Mouse (Mus musculus): ENCODE measurements around the gene Fcgr4. TPM values are rescaled to one million over a fixed set of nuclear protein-coding genes. Genes with fewer than 3 reads are reported as not detected.
"Not testable (repeated sequence)": the region's sequence is repeated elsewhere in the genome, so short reads cannot be mapped to it uniquely, and the experiment has no call there.

The Fcgr4 gene
- total RNA-seq, 2 experiments from 2014 or later: not detected

DNA sequence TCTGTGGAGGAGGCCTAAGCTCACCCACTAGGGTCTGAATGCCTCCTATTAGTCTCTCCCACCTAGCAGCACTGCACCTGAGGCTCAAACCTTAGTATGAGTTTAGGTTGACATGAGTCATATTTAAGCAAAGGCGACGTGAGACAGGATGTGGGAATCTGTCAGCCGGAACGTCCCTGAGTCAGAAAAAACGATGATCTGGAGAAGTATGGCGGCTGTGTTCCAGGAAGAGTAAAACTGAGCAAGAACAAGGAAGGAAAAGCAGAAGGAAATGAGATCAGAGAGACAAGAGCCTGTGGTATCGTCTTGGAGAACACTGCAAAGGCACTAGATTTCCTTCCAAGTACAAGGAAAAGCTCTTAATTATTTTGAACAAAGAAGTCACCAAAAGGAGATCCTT lies 32.1 kb downstream of the Fcgr4 start:
- DNase-seq (ENCODE audit: low spot score in 2 of 2): no peak

DNA sequence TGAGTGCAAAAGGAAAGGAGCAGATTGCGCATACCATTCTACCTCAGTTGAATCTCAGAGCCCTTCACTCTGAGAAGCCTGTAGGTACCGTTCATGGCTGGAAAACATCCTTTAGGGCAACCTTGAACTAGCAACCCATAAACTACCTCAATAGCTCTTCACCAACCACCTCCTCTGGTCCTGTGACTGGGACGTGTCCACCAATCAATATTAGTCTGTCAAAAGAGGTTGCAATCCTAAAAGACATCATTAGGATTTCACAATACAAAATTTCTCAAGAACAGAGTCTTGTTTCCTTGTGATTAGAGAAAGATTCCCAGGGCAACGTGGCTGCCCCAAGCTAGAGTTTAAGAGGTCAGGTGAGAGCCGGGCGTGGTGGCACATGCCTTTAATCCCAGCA lies 34.6 kb downstream of the Fcgr4 start:
- no peak for DNase-seq (ENCODE audit: low spot score in 2 of 2)

DNA sequence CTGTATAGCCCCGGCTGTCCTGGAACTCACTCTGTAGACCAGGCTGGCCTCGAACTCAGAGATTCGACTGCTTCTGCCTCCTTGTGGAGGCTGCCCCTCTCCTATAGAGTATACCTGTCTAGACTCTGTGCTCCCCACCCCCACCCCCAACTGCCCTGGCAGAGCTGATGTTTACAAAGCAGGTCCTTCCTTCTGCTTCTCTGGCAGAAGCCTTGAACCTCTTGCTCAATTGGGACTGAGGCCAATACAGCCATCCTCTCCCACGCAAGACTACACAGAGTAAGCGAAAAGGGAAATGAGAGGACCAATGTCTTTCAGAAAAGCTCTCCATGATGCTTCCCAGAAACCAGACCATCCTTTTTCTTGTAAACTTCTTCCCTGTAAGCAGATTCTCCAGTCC lies 38.5 kb downstream of the Fcgr4 start:
- DNase-seq (ENCODE audit: low spot score in 2 of 2): no peak

DNA sequence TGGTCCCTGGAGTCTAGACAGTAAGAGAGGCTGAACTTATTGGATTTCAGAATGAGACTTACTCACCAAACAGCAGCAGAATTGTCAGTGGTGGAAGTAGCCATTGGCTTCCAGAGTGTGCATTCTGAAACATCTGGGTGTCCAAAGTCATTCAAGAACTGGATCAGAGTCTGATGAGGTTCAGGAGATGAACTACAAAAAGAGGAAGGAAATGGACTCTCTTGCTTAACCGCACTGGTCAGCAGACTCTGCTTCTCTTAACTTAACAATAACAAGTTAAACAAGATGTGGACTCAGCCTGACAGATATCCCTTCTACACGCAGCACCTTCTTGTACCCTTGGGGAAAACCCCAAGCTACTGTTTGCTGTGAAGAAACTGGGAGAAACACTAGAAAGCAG lies 40.5 kb downstream of the Fcgr4 start:
- DNase-seq (ENCODE audit: low spot score in 2 of 2): no peak

DNA sequence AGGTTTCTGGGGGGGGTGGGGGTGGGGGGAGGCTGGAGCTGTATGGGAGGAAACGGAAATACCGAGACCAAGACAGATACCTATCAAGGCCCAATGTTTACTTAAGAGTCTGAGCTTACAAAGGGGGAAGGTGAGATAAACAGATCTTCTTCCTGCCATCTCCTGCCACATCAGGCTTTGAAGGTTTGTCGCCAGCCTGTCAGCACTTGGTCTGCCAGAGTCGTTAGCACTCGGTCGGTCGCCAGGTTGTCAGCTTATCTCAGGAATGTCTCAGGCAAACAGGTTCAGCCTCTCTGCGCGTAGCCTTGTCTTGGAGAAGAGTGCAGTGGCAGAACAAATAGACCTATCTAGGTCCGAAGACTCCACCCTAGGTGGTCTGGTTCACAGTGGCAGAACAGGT lies 41.7 kb downstream of the Fcgr4 start:
- no peak for DNase-seq (ENCODE audit: low spot score in 2 of 2)

DNA sequence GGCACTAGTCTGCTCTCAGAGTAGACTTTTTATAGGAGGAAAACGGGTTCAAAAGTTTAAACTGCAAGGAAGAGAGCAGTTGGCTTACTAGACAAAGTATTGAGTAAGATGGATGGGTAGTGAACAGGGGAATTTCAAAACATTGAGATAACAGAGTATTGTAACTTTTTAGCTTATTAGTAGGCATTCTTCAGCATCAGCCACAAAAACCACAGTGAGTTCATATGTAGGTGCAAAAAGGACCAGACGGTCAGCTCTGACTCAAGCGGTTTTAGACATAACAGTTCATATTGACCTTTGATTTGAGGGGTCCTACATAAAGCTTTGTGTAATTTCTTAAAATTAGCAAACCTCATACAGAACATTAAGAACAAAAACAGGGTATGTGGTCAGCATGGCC lies 42.8 kb downstream of the Fcgr4 start:
- no peak for DNase-seq (ENCODE audit: low spot score in 2 of 2)

DNA sequence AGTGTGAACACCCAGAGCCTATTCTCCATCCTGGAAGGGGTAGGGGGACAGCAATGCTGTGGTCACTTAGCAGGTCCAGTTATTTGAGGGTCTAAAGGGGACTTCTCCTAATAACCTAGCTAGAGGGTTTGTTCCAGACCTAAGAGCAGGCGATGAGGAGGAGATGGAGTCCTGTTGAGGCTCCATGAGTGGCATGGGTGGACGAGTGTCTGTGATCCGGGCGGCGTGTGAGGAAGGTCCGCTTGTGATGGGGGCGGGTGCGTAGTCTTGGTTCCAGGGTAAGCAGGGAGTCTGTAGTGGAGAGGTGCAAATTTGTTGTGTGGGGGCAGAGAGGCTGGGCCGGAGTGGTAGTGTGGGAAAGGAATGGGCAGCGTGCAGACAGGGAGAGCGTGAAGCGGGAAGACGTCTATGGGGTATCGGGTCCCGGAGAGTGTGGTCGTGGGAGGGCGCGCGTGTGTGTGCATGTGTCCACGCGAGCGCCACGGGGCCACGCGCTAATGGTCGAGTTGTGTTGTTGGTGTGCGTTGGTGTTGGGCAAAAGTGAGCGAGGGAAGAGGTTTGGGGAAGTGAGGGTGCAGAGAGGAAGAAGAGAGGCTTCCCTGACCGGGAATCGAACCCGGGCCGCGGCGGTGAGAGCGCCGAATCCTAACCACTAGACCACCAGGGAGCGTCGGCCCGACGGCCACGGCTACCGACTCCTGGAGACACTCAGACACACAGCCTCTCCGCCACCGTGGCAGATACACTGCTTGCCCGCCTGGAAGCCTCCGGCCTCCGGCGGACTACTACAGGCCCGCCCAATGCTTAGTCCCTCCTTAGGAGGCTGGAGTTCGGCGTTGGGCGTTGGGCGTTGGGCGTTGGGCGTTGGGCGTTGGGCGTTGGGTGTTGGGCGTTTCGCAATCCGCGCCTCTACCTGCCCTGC lies 45.1 kb downstream of the Fcgr4 start:
- peak; percentile 19 to 51 for DNase-seq (ENCODE audit: low spot score in 2 of 2)

DNA sequence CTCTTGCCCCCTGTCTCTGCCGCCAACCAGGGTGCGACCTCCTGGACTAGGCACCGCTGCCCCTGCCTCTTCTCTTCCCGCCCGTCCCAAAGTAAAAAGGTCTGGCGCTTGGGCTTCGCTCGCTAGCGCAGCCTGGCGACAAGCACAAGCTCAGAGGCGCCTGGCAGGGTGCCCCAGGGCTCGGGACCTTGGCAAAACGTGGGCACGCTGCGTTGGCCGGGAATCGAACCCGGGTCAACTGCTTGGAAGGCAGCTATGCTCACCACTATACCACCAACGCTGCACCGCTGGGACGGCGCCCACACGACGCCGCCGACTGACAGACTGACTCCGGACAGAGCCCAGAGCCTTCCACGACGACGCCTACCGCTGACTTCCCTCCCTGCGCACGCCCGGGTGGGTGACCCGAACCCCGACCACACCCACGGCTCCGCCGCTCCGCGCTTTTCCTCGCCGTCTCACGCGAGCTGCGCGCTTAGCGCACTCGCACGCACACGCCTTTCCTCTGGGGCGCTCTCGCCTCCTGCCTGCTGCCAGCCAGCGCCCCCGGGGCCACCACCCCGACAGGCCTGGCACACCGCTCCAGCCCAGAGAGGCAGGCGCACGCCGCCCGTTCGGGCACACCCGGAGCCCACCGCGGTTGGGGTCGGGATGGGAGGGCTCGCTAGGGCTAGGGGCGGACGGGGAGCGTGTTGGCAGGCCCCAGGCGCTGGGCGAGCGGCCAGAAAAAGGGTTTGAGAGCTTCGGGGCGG lies 45.9 kb downstream of the Fcgr4 start, which contains the start of gene Fcgr3:
Gene Fcgr3 (minus strand): TSS at position 445 of the 752 bp plus-strand sequence.
- DNase-seq (ENCODE audit: low spot score in 2 of 2): peak; percentile 63 to 78

DNA sequence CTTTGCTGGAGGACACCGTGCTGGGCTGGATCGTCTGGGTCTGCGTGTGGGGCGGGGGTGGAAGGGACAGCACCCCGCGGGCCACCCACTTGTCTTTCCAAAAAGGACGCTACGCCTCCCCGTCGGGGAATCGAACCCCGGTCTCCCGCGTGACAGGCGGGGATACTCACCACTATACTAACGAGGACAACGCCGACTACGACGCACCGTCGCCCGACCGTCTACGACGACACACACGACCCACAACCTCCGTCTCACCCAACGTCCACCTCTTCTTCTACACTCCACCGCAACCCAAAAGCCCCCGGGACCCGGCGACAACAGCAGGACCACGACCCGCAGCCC lies 46.5 kb downstream of the Fcgr4 start:
- peak; percentile 19 to 28 for DNase-seq (ENCODE audit: low spot score in 2 of 2)

DNA sequence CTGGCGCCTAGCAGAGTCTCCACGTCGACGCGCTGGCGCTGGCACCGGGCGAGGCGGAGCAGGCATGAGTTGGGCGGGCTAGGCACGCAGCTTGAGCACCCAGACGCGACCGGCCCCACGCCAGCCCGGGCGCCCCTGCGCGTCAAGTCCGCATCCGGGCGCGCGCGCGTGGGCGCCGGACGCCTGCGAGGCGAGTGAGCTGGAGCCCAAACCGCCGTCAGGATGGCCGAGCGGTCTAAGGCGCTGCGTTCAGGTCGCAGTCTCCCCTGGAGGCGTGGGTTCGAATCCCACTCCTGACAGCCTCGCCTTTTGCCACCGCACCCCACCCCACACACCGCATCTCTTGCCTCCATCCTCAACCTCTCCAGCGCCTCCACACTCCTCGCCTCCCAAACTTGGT lies 47.0 kb downstream of the Fcgr4 start:
- peak; percentile 36 to 63 for DNase-seq (ENCODE audit: low spot score in 2 of 2)

DNA sequence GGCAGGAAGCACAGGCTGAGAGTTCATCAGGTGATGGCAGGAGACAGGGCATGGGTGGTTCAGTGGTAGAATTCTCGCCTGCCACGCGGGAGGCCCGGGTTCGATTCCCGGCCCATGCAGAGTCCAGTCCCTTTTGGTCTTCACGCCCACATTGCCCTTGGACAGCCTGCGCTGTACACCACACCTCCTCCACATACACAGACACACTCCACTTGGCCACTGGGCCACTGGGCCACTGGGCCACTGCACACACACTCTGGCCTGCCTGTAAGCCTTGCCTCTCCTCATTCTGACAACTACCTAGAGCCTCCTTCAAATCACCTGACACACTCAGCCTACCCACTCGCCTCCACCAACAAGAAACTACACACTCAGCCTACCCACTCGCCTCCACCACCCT lies 47.9 kb downstream of the Fcgr4 start:
- DNase-seq (ENCODE audit: low spot score in 2 of 2): not testable (repeated sequence)

DNA sequence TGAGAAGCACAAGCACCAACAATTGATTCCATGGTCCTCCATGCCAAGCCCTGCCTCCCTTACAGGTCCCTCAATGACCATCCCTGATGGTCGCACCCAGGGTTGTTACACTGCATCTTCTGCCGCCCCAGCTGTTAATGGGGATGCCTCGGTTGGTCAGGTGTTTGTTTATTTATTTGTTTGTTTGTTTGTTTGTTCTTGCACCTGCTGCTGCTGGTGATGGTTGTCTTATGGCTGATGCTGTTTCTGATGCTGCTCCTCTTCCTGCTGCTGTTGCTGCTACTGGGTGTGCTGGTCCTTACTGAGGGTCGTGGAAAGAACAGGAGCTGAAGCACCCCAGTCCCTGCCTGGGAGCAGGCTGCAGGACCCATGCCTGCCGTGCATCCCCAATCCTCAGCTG lies 49.2 kb downstream of the Fcgr4 start:
- DNase-seq (ENCODE audit: low spot score in 2 of 2): not testable (repeated sequence)

DNA sequence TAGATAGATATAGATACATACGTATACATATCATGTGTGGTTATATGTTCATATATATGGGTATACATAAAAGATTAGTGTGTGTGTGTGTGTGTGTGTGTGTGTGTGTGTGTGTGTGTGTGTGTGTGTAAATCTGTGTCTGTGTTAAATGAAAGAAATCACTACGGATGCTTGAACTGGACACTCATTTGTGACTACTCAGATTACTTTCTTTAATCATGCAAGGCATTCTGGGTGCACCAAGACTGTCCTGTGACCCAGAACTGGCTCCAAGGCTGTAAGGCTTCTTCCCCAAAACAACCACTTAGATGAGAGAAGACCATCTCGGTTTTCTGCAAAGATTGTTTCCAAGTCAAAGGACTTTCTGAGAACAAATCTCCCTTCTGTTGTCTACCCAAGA lies 50.8 kb downstream of the Fcgr4 start:
- DNase-seq (ENCODE audit: low spot score in 2 of 2): peak in 1 of 2 experiments; percentile 18

DNA sequence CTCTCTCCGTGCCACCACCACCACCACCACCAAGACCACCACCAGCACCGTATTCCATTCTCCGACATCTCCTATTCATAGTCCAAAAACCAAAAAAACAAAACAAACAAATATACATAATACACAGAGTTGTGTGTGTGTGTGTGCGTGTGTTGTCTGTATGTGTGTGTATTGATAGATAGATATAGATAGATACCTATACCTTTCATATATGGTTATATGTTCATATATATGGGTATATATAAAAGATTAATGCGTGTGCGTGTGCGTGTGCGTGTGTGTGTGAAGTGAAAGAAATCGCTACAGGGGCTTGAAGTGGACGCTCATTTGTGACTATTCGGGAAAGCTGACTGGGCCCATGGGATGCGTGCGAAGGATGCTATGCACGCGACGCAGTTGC lies 52.2 kb downstream of the Fcgr4 start:
- not testable (repeated sequence) for DNase-seq (ENCODE audit: low spot score in 2 of 2)

DNA sequence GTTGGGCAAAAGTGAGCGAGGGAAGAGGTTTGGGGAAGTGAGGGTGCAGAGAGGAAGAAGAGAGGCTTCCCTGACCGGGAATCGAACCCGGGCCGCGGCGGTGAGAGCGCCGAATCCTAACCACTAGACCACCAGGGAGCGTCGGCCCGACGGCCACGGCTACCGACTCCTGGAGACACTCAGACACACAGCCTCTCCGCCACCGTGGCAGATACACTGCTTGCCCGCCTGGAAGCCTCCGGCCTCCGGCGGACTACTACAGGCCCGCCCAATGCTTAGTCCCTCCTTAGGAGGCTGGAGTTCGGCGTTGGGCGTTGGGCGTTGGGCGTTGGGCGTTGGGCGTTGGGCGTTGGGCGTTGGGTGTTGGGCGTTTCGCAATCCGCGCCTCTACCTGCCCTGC lies 53.0 kb downstream of the Fcgr4 start:
- DNase-seq (ENCODE audit: low spot score in 2 of 2): not testable (repeated sequence)

DNA sequence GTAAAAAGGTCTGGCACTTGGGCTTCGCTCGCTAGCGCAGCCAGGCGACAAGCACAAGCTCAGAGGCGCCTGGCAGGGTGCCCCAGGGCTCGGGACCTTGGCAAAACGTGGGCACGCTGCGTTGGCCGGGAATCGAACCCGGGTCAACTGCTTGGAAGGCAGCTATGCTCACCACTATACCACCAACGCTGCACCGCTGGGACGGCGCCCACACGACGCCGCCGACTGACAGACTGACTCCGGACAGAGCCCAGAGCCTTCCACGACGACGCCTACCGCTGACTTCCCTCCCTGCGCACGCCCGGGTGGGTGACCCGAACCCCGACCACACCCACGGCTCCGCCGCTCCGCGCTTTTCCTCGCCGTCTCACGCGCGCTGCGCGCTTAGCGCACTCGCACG lies 53.5 kb downstream of the Fcgr4 start:
- not testable (repeated sequence) for DNase-seq (ENCODE audit: low spot score in 2 of 2)

DNA sequence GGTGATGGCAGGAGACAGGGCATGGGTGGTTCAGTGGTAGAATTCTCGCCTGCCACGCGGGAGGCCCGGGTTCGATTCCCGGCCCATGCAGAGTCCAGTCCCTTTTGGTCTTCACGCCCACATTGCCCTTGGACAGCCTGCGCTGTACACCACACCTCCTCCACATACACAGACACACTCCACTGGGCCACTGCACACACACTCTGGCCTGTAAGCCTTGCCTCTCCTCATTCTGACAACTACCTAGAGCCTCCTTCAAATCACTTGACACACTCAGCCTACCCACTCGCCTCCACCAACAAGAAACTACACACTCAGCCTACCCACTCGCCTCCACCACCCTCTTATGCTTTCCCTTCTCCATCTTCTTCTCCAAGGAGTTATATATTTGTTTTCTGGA lies 55.6 kb downstream of the Fcgr4 start:
- DNase-seq (ENCODE audit: low spot score in 2 of 2): peak in 1 of 2 experiments; percentile 37

DNA sequence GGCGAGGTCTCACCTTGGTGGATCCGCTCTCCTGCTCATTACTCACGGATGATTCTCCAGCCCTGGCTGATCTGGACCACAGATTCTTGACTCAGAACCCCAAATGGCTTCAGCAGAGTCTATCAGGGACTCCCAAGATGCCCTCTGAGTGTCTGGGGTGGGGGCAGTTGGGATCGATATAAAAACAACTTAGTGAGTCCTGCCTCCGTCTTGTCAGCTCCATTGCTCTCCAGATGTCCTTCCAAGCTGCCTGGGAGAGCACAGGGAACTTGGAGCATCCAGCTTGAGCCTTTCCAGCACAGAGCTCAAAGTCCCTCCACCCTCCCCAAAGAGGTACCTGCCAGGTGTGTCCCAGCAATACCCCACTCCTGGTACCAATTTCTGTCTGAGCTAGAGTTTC lies 57.5 kb downstream of the Fcgr4 start:
- not testable (repeated sequence) for DNase-seq (ENCODE audit: low spot score in 2 of 2)

DNA sequence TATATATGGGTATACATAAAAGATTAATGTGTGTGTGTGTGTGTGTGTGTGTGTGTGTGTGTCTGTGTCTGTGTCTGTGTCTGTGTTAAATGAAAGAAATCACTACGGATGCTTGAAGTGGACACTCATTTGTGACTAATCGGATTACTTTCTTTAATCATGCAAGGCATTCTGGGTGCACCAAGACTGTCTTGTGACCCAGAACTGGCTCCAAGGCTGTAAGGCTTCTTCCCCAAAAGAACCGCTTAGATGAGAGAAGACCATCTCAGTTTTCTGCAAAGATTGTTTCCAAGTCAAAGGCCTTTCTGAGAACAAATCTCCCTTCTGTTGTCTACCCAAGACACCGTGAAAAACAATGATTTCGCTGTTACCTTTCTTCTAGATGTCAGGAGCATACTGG lies 58.5 kb downstream of the Fcgr4 start:
- not testable (repeated sequence) for DNase-seq (ENCODE audit: low spot score in 2 of 2)

DNA sequence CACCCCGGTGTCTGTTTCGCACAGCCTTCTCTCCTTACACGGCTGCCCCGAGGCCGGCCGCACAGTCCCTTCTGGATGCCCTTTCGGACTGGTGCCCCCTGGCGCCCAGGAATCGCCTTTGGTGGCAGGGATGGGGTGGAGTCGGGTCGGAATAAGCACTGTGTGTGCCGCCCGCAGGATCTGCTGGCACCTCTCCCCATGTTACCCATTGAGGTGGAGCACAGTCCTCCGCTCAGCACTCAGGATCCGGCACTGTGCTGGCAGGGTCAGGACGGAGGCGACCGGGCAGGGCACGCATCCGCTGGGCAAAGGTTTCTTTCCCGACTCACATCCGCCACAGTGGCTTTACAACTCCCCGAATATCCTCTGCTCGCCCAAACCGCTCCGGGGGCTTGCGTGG lies 59.2 kb downstream of the Fcgr4 start:
- peak in 1 of 2 experiments; percentile 41 for DNase-seq (ENCODE audit: low spot score in 2 of 2)

DNA sequence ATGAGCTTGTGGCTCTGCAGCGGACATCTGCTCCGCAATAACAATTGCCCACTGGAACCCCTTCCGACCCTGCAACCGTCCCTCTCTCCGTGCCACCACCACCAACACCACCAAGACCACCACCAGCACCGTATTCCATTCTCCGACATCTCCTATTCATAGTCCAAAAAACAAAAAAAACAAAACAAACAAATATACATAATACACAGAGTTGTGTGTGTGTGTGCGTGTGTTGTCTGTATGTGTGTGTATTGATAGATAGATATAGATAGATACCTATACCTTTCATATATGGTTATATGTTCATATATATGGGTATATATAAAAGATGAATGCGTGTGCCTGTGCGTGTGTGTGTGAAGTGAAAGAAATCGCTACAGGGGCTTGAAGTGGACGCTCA lies 59.7 kb downstream of the Fcgr4 start:
- not testable (repeated sequence) for DNase-seq (ENCODE audit: low spot score in 2 of 2)

DNA sequence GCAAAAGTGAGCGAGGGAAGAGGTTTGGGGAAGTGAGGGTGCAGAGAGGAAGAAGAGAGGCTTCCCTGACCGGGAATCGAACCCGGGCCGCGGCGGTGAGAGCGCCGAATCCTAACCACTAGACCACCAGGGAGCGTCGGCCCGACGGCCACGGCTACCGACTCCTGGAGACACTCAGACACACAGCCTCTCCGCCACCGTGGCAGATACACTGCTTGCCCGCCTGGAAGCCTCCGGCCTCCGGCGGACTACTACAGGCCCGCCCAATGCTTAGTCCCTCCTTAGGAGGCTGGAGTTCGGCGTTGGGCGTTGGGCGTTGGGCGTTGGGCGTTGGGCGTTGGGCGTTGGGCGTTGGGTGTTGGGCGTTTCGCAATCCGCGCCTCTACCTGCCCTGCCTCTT lies 60.6 kb downstream of the Fcgr4 start:
- not testable (repeated sequence) for DNase-seq (ENCODE audit: low spot score in 2 of 2)
